Mouse (Mus musculus) testis, adult 2 months (tissue): Measurements from ENCODE around the gene Stat4.

Experiments
- CTCF ChIP-seq: fragments of 200-500 bp; IDR thresholded peaks from 2 replicates; pipeline ENCODE4 v1.5.1; 2012; ENCODE audit warnings: low read depth, mild to moderate bottlenecking, inconsistent platforms, low read length, moderate library complexity; ENCODE audit not compliant: control insufficient read depth, insufficient read depth, insufficient replicate concordance
- POLR2A ChIP-seq: fragments of 200-500 bp; IDR thresholded peaks from 2 replicates; pipeline ENCODE4 v1.6.1; 2012; ENCODE audit warnings: low read depth, mild to moderate bottlenecking, inconsistent platforms, low read length, moderate library complexity; ENCODE audit not compliant: control insufficient read depth

DNA sequence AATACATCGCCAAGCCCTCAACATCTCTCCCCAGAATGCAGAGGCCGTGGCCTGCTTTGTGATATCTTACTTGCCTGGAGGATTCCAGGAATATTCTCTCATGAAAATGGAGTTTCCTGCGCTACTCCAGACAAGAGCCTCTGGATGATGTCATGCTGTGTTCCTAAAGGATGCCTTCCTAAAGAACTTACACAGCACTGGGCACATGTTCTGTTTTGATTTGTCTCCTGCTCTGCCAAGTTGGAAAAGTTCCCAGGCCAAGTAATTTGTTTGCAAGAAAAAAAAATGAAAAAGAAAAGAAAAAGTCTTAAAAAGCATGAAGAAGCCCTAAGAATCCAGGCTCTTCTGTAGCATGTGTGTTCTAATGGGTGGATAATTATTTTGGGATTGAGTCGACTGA, 56.2 kb downstream of the Stat4 start:
- TF ChIP-seq POLR2A (no peak), CTCF (no peak)
